Mouse (Mus musculus) liver, embryonic 12.5 days (tissue): ENCODE data around the gene Smok3a. TPM values are rescaled to one million over a fixed set of nuclear protein-coding genes. Genes with fewer than 3 reads are reported as not detected.
"Not testable (repeated sequence)": the region's sequence is repeated elsewhere in the genome, so short reads cannot be mapped to it uniquely, and the experiment has no call there.

Experiments
- ATAC-seq: fragments of 200-750 bp; cut with Nextera tagmentation; 2 replicates; pipeline ENCODE4 v1.8.0; 2017; ENCODE audit warnings: moderate number of reproducible peaks, mild to moderate bottlenecking, moderate library complexity
- H3K27ac ChIP-seq: fragments of 300-500 bp; sonication (generic); 2 replicates; pipeline ENCODE4 v1.5.1; 2016; ENCODE audit warnings: mild to moderate bottlenecking
- H3K27me3 ChIP-seq: fragments of 300-500 bp; sonication (generic); replicated peaks from 2 replicates; pipeline ENCODE4 v1.6.1; 2016; ENCODE audit warnings: mild to moderate bottlenecking, moderate library complexity
- H3K36me3 ChIP-seq: fragments of 300-500 bp; sonication (generic); 2 replicates; pipeline ENCODE4 v1.6.1; 2016; ENCODE audit warnings: mild to moderate bottlenecking, moderate library complexity
- H3K4me1 ChIP-seq: fragments of 300-500 bp; sonication (generic); 2 replicates; pipeline ENCODE4 v1.6.1; 2016
- H3K4me2 ChIP-seq: fragments of 300-500 bp; sonication (generic); 2 replicates; pipeline ENCODE4 v1.6.1; 2016; ENCODE audit warnings: mild to moderate bottlenecking, moderate library complexity
- H3K4me3 ChIP-seq: fragments of 300-500 bp; sonication (generic); 2 replicates; pipeline ENCODE4 v1.5.1; 2016; ENCODE audit warnings: mild to moderate bottlenecking, moderate library complexity
- H3K9ac ChIP-seq: fragments of 300-500 bp; sonication (generic); 2 replicates; pipeline ENCODE4 v1.6.1; 2016; ENCODE audit warnings: mild to moderate bottlenecking, moderate library complexity
- H3K9me3 ChIP-seq: fragments of 300-500 bp; sonication (generic); replicated peaks from 2 replicates; pipeline ENCODE4 v1.6.1; 2016; ENCODE audit warnings: mild to moderate bottlenecking, moderate library complexity
- WGBS: fragments of 180-500 bp; shearing (Covaris S2); methylation state at CpG from one replicate; pipeline ENCODE4 v1.1.7; 2016; ENCODE audit not compliant: insufficient replicate concordance; 5-methylcytosine and 5-hydroxymethylcytosine counted together
- polyA plus RNA-seq: library from polyadenylated mRNA; unstranded; fragments of >200 nt; fragmentation: Nextera tagmentation; extraction: Ambion mirVana; gene quantifications from 2 replicates; pipeline ENCODE4 v1.2.1, GENCODE M21; 2016

Gene Smok3a
- polyA plus RNA-seq: not detected in 2 replicates

DNA sequence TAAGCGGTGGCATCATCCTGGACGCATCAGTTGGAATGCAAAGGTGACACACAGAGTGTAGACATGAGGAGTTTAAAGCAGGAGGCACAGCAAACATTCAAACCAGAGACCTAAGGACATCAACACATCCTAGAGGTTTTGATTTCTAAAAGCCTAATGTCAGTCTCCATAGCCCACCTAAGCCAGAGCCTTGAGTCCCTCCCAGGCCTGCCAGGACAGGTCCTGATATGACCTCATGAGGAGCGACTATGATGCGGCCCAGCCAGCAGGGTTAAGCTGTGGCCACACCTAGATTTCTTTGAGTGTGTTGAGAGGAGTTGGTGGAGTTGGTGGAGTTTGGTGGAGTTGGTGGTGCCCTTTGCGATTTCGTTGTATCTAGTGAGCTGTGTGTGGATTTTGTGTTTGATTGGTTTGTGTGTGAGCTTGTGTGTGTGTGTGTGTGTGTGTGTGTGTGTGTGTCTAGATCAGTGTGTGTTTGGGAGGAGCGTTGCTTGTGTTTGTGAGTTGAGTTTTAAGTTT lies at the start of gene Smok3a, which contains the start of gene Smok3b:
Gene Smok3a, plus strand, starts transcription at position 301 of the 519 bp plus-strand sequence.
Gene Smok3b, plus strand, starts transcription at position 469 of the 519 bp plus-strand sequence.
- H3K27me3 ChIP-seq, H3K4me2 ChIP-seq, H3K4me1 ChIP-seq, H3K27ac ChIP-seq, H3K9ac ChIP-seq, H3K9me3 ChIP-seq, H3K4me3 ChIP-seq, ATAC-seq, H3K36me3 ChIP-seq: not testable (repeated sequence)
- 86% methylated on average over 5 of the region's 7 CpGs for WGBS

DNA sequence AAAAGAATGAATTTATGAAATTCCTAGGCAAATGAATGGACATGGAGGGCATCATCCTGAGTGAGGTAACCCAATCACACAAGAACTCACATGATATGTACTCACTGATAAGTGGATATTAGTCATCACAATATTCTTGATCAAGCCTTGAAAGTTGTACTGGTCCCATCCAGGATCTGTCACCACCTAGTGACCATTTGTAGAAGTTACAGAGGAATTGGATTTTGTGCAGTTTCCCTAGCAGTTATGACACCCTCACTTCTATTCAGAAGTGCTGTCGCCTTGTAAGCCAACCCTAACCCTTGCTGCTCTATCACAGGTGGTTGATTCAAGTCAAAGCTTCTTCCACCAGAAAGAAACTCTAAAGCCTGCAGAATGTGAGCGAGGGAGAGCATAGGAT lies 47.9 kb upstream of the Smok3a start:
- Histone ChIP-seq H3K9ac (no peak overlapping the region), H3K4me2 (no peak overlapping the region), H3K27ac (no peak overlapping the region), H3K4me1 (no peaks in the 10 kb centered on the region), H3K36me3 (no peaks in the 10 kb centered on the region), H3K9me3 (no peaks in the 10 kb centered on the region), H3K4me3 (no peak overlapping the region), H3K27me3 (no peaks in the 10 kb centered on the region)
- no peak for ATAC-seq
- 45% methylated on average over 2 of the region's 2 CpGs for WGBS

DNA sequence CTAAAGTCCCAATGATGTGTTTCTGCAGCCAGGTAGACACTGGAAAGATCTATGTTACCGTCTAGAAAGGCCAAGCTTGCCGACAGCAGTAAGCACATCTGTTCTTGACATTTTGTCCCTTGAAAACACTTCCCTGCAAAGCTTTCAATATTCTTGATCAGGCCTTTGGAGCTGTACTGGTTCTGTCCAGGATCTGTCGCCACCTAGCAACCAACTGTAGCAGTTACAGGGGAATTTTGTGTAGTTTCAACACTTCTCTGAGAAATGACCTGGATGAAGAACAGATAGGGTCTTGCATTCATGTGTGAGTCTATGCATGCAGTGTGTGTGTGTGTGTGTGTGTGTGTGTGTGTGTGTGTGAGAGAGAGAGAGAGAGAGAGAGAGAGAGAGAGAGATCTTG lies 47.3 kb upstream of the Smok3a start:
- H3K27me3 ChIP-seq: no peaks in the 10 kb centered on the region
- no peak overlapping the region for H3K9ac ChIP-seq
- H3K36me3 ChIP-seq: no peaks in the 10 kb centered on the region
- H3K27ac ChIP-seq: no peak overlapping the region
- WGBS: 40% methylated on average over 3 of the region's 3 CpGs
- H3K4me3 ChIP-seq: no peak overlapping the region
- ATAC-seq: no peak
- no peak overlapping the region for H3K4me2 ChIP-seq
- H3K4me1 ChIP-seq: no peaks in the 10 kb centered on the region
- no peaks in the 10 kb centered on the region for H3K9me3 ChIP-seq

DNA sequence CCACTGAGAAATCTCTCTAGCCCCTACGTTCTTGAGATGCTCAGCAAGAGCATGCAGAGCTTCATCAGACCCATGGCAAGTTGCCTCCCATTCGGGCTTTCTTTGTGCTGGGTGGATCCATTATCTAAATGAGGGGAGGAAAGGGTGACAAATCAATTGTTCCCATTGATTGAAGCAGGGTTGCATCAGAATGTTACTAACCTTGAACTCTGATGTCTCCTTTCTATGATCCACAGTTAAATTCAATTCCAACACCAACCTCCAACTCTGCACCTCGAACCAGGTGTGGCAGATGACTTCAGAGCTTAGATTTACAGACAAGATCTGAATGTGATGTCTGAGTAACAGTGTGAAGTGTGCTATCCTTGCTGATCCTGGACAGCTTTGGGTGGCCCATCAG lies 46.3 kb upstream of the Smok3a start:
- H3K27ac ChIP-seq: no peak overlapping the region
- H3K4me2 ChIP-seq: no peak overlapping the region

DNA sequence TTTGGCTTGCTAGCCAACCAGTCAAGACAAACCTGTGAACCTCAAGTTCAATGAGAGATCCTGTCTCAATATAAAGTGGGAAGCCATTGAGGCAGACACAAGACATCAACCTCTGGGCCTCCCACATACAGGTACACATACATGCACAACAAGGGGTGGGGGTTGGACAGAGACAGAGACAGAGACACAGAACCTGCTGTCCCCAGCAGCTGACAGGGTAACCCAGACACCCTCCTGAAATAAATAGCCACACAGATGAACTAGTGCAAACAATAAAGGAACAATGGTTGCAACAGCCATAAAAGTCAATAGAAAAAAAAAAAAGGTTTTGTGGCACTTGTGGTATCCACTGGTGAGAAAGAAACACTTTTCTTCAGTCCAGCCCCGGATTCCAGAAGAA lies 45.6 kb upstream of the Smok3a start:
- Histone ChIP-seq H3K4me3 (no peak overlapping the region), H3K27me3 (no peaks in the 10 kb centered on the region), H3K9me3 (no peaks in the 10 kb centered on the region), H3K9ac (no peak overlapping the region), H3K36me3 (no peaks in the 10 kb centered on the region), H3K4me1 (no peaks in the 10 kb centered on the region), H3K27ac (no peak overlapping the region), H3K4me2 (no peak overlapping the region)
- no peak for ATAC-seq
- 32% methylated on average over 1 of the region's 1 CpGs for WGBS

More for the DNA sequence above, 46.3 kb upstream of the Smok3a start:
- no peaks in the 10 kb centered on the region for H3K27me3 ChIP-seq
- no peaks in the 10 kb centered on the region for H3K9me3 ChIP-seq
- no peaks in the 10 kb centered on the region for H3K4me1 ChIP-seq
- 36% methylated on average over 3 of the region's 3 CpGs for WGBS
- H3K4me3 ChIP-seq: no peak overlapping the region
- H3K9ac ChIP-seq: no peak overlapping the region
- H3K36me3 ChIP-seq: no peaks in the 10 kb centered on the region
- ATAC-seq: no peak

DNA sequence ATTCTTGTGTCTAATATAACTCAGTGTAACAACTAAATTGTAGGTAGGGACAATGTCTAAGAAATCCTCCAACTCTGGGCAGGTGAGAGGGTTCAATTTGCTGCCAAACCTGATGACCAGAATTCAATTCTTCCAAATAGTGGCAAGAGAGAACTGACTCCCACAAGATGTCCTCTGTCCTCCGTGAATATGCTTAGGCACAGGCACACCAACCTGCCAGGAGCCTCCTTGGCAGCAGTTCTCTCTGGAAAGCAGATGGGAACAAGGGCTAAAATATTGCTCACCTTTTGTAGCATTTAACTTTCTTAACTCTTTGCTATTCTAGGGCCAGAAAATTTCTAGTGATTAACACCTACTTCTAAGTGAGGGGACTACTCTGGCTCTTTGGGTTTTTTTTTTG lies 43.8 kb upstream of the Smok3a start:
- H3K9ac ChIP-seq: no peak overlapping the region
- no peaks in the 10 kb centered on the region for H3K36me3 ChIP-seq
- ATAC-seq: no peak
- H3K4me3 ChIP-seq: no peak overlapping the region
- H3K4me2 ChIP-seq: no peak overlapping the region
- H3K27me3 ChIP-seq: no peaks in the 10 kb centered on the region
- 36% methylated on average over 1 of the region's 1 CpGs for WGBS
- H3K9me3 ChIP-seq: no peaks in the 10 kb centered on the region
- H3K4me1 ChIP-seq: no peaks in the 10 kb centered on the region
- no peak overlapping the region for H3K27ac ChIP-seq

DNA sequence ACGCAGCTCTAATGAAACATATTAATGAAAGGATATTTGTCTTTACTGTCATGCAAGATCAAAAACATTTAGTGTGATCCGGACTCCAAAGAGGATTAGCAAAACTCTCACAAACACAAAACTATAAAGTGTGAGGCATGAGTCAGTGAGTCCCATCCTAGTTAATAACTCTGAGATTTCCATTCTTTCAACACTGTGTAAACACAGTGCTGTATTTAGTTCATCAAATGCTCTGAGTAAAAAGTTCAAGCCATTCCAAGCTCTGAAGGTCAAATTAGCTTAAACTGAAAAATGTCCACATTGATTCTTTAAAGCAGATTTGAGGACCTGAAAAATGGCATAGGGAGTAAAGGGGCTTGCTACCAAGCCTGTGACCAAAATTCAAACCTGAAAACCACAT lies 42.0 kb upstream of the Smok3a start:
- Histone ChIP-seq H3K4me1 (no peaks in the 10 kb centered on the region), H3K4me3 (no peak overlapping the region), H3K4me2 (no peak overlapping the region), H3K9me3 (no peaks in the 10 kb centered on the region), H3K27ac (no peak overlapping the region), H3K27me3 (no peaks in the 10 kb centered on the region), H3K36me3 (no peaks in the 10 kb centered on the region), H3K9ac (no peak overlapping the region)
- ATAC-seq: no peak
- WGBS: 48% methylated on average over 2 of the region's 2 CpGs

DNA sequence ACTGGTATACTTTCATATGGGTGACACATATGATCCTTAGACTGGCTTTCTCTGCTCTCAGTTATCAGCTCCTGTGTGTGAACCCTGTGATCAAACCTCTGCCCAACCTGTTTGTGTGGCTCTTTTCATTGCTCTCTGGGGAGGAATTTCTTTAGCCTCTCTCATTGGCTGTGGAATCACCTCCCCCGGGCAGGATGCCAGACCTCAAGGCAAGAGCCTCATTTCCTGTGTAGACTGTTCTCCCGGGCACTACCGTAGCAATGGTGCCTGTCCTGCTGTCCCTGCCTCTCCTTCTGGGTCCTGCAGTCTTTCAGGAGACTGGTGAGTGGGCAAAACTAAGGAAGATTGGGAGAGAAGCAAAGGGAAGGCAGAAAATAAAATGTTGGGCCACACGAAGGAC lies 39.8 kb upstream of the Smok3a start, which contains the start of gene Azgp1:
Gene Azgp1, plus strand, starts transcription at position 221 of the 400 bp plus-strand sequence.
- H3K4me3 ChIP-seq: no peak within 1 kb of the TSS
- H3K27me3 ChIP-seq: no peaks in the 10 kb centered on the region
- H3K27ac ChIP-seq: no peak within 1 kb of the TSS
- 51% methylated on average over 4 of the region's 4 CpGs for WGBS
- H3K9me3 ChIP-seq: no peaks in the 10 kb centered on the region
- H3K36me3 ChIP-seq: no peaks in the 10 kb centered on the region
- no peak within 1 kb of the TSS for H3K9ac ChIP-seq
- no peak within 1 kb of the TSS for H3K4me2 ChIP-seq
- no peak for ATAC-seq
- no peaks in the 10 kb centered on the region for H3K4me1 ChIP-seq

DNA sequence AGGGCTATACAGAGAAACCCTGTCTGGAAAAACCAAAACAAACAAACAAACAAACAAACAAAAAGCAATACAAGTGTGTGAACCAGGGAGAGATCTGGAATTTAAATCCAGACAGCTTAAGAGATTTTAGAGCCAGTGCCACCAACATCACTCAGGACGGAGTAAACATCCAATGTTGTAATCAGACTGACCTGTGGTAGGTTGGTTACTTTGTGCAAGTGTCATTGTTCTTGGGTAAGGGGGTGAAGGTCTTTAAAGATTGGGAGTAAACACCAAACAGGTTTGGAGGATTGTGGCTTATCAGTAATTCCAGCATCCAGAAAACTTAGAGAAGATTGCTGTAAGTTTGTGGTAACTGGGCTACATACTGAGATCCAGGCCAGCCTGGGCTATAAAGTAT lies 34.7 kb upstream of the Smok3a start:
- H3K4me3 ChIP-seq: no peak overlapping the region
- no peak for ATAC-seq
- WGBS: 41% methylated on average over 1 of the region's 1 CpGs
- no peaks in the 10 kb centered on the region for H3K9me3 ChIP-seq
- no peak overlapping the region for H3K27ac ChIP-seq
- no peaks in the 10 kb centered on the region for H3K36me3 ChIP-seq
- no peaks in the 10 kb centered on the region for H3K27me3 ChIP-seq
- no peak overlapping the region for H3K9ac ChIP-seq
- no peaks in the 10 kb centered on the region for H3K4me1 ChIP-seq
- H3K4me2 ChIP-seq: no peak overlapping the region

DNA sequence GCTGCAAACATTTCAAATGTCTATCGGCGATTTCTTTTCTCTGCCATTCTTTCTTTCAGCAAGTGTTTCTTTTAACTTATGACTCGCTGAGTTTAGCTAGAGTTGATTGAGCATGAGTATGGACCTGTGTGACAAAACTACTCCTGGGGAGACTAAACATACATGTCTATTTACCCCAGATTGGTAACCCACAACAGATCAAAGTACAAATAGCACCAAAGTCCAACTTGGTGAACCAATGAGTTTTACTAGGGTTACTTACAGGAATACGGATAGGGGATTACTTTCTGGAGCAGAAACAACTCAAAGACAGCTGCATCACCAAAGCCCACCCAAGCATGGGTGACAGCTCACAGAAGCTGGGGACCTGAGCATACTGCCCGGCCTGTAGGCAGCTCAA lies 11.6 kb upstream of the Smok3a start:
- no peaks in the 10 kb centered on the region for H3K9me3 ChIP-seq
- H3K9ac ChIP-seq: no peak overlapping the region
- no peak overlapping the region for H3K4me2 ChIP-seq
- no peaks in the 10 kb centered on the region for H3K4me1 ChIP-seq
- H3K4me3 ChIP-seq: no peak overlapping the region
- WGBS: 69% methylated on average over 5 of the region's 5 CpGs
- H3K27ac ChIP-seq: no peak overlapping the region
- H3K36me3 ChIP-seq: no peaks in the 10 kb centered on the region
- no peak for ATAC-seq
- no peaks in the 10 kb centered on the region for H3K27me3 ChIP-seq

DNA sequence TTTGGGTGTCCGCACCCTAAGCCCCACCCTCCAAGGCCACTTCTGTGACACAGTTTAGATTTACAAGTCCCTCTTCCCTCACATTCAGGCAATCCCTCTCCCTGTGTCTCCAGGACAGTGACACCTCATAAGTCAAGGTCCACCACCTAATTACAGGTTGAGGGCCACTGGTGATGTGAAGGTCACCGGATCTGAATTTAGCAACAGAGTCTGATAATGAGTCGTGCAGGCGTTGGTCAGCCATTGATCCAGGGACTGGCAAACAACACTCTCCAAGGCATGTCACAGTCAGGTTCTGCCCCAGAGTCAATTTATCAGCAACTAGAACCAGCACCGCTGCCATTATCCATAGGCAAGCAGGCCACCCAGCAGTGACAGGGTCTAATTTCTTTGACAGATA lies 8.7 kb upstream of the Smok3a start:
- Histone ChIP-seq H3K9ac (no peak overlapping the region), H3K27me3 (no peaks in the 10 kb centered on the region), H3K4me1 (no peaks in the 10 kb centered on the region), H3K4me3 (no peak overlapping the region), H3K4me2 (no peak overlapping the region), H3K9me3 (no peaks in the 10 kb centered on the region), H3K36me3 (no peaks in the 10 kb centered on the region), H3K27ac (no peak overlapping the region)
- no peak for ATAC-seq
- WGBS: 71% methylated on average over 5 of the region's 5 CpGs

DNA sequence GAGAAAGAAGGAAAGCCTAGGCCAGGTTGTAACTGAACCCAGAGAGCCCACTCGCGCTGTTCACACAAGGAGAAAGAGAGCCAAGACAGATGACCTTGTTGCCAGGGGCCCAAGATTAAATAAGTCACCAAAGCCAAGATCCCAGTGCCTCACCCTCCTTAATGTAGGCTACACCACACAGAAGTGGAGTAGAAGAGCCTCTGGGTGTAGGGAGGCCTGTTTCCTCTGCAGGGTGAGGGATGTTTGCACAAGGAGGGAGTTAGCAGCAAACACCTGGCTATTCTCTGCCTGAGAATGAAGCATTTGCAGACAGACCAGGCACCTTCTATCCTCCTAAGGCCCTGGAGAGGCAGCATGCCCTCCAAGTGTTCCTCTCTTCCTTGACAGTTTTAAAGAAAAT lies 4.5 kb upstream of the Smok3a start:
- H3K9ac ChIP-seq: no peak overlapping the region
- no peak for ATAC-seq
- H3K4me3 ChIP-seq: no peak overlapping the region

DNA sequence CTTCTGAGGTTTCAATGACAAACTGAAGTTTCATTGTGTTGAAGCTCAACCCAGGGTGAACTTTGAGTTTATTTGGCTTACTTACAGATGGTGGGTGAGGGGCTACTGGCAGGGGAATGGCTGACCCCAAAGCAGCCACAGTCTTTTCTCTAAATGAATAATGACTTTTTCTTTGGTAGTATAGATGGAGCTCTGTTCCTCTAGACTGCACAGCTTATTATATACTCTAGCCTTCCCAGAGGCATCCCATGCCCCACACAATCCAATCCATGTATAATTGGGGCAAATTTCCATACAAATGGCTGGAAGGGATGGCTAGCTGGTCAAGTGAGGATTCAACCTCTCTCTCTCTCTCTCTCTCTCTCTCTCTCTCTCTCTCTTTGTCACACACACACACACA lies 4.1 kb upstream of the Smok3a start:
- Histone ChIP-seq H3K36me3 (no peaks in the 10 kb centered on the region), H3K4me1 (no peaks in the 10 kb centered on the region), H3K9me3 (no peaks in the 10 kb centered on the region), H3K9ac (no peak overlapping the region), H3K4me2 (no peak overlapping the region), H3K27me3 (no peaks in the 10 kb centered on the region), H3K27ac (no peak overlapping the region), H3K4me3 (no peak overlapping the region)
- no peak for ATAC-seq

More for the DNA sequence above, 4.5 kb upstream of the Smok3a start:
- no peaks in the 10 kb centered on the region for H3K4me1 ChIP-seq
- H3K27ac ChIP-seq: no peak overlapping the region
- H3K9me3 ChIP-seq: no peaks in the 10 kb centered on the region
- no peaks in the 10 kb centered on the region for H3K27me3 ChIP-seq
- H3K4me2 ChIP-seq: no peak overlapping the region
- H3K36me3 ChIP-seq: no peaks in the 10 kb centered on the region
- WGBS: 78% methylated on average over 2 of the region's 2 CpGs
